Comparison of ENCODE assay signal across 20 mouse cellular contexts in the genomic region with DNA sequence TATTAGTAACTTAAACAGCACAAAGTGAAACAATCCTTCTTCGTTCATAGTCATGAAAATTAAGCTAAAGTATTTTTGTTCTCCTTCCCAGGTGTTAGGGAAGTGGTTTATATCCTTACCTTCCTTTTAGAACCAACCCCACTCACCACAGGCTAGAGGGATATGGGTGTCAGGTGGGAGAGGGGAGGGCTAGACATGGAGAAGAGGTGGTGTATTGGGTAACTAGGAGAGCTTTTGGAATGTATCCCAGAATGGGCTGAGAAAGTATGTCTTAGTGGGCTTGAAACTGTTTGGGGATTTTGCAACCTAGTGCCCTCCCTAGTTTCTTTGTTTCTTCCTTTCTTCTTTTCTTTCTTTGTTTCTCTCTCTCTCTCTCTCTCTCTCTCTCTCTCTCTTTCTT.
"Had no signal": no experiment of that assay in that cellular context is flagged by ENCODE, and none has a peak within 500 bp of the region (broad histone marks: within the 10 kb centered on the region; RNA-seq: fewer than 3 reads in every experiment).

No protein-coding gene starts in this region.

- H3K27ac ChIP-seq: layer of hippocampus, adult 2 months; limb, embryonic 10.5 days; limb, embryonic 13.5 days; liver, embryonic 12.5 days; liver, embryonic 15.5 days; midbrain, embryonic 12.5 days; midbrain, embryonic 15.5 days; neural tube, embryonic 12.5 days; neural tube, embryonic 15.5 days; stomach, embryonic 15.5 days had no signal

- H3K27me3 ChIP-seq: limb, embryonic 13.5 days; liver, embryonic 12.5 days; liver, embryonic 15.5 days; midbrain, embryonic 12.5 days; midbrain, embryonic 15.5 days; neural tube, embryonic 12.5 days; neural tube, embryonic 15.5 days; stomach, embryonic 15.5 days had no signal

- H3K36me3 ChIP-seq: limb, embryonic 10.5 days; limb, embryonic 13.5 days; liver, embryonic 12.5 days; liver, embryonic 15.5 days; midbrain, embryonic 12.5 days; midbrain, embryonic 15.5 days; neural tube, embryonic 12.5 days; neural tube, embryonic 15.5 days; stomach, embryonic 15.5 days had no signal

- H3K9ac ChIP-seq: limb, embryonic 13.5 days; liver, embryonic 12.5 days; liver, embryonic 15.5 days; midbrain, embryonic 12.5 days; midbrain, embryonic 15.5 days; neural tube, embryonic 12.5 days; neural tube, embryonic 15.5 days; stomach, embryonic 15.5 days had no signal

- H3K9me3 ChIP-seq: limb, embryonic 10.5 days; limb, embryonic 13.5 days; liver, embryonic 12.5 days; liver, embryonic 15.5 days; midbrain, embryonic 12.5 days; midbrain, embryonic 15.5 days; neural tube, embryonic 12.5 days; neural tube, embryonic 15.5 days; stomach, embryonic 15.5 days had no signal

- ATAC-seq: liver, embryonic 12.5 days; midbrain, embryonic 15.5 days had no signal

- DNase-seq: kidney, adult 18-20 months; kidney, adult 9 months; kidney, postnatal 14 days; layer of hippocampus, adult 9-11 months; liver; right cerebral cortex, adult 18-20 months; right cerebral cortex, postnatal 14 days; right cerebral cortex, postnatal 4 days; spleen, adult 18-20 months; thymus, postnatal 25 days had no signal

- H3K4me3 ChIP-seq: layer of hippocampus, adult 2 months; limb, embryonic 10.5 days; limb, embryonic 13.5 days; liver, embryonic 12.5 days; liver, embryonic 15.5 days; midbrain, embryonic 12.5 days; midbrain, embryonic 15.5 days; neural tube, embryonic 12.5 days; neural tube, embryonic 15.5 days; stomach, embryonic 15.5 days had no signal

- H3K4me1 ChIP-seq: limb, embryonic 10.5 days; limb, embryonic 13.5 days; liver, embryonic 12.5 days; liver, embryonic 15.5 days; midbrain, embryonic 12.5 days; midbrain, embryonic 15.5 days; neural tube, embryonic 12.5 days; neural tube, embryonic 15.5 days; stomach, embryonic 15.5 days had no signal

- H3K4me2 ChIP-seq: limb, embryonic 13.5 days; liver, embryonic 12.5 days; liver, embryonic 15.5 days; midbrain, embryonic 12.5 days; midbrain, embryonic 15.5 days; neural tube, embryonic 12.5 days; neural tube, embryonic 15.5 days; stomach, embryonic 15.5 days had no signal
